Mouse (Mus musculus): ENCODE data around the gene Olfr549.

Gene Olfr549

GRCm38 (mm10) chr7:102549570-102549969 lies at the start of gene Olfr549:
TSS of gene Olfr549 (plus strand) at chr7:102549870.
- no peak for TF ChIP-seq GATA4 (IDR thresholded peaks at IDR 0.05; ENCODE audit: insufficient replicate concordance, low read length)

- no peak for TF ChIP-seq GATA4 (IDR thresholded peaks at IDR 0.05; ENCODE audit: insufficient replicate concordance, low read length)
Observed at GRCm38 (mm10) chr7:102501986-102502385, 47.7 kb upstream of the Olfr549 start.

GRCm38 (mm10) chr7:102506848-102507247 lies 42.8 kb upstream of the Olfr549 start:
- no peak for TF ChIP-seq GATA4 (IDR thresholded peaks at IDR 0.05; ENCODE audit: insufficient replicate concordance, low read length)

- no peak for TF ChIP-seq GATA4 (IDR thresholded peaks at IDR 0.05; ENCODE audit: insufficient replicate concordance, low read length)
Observed at GRCm38 (mm10) chr7:102508066-102508465, 41.6 kb upstream of the Olfr549 start.

GRCm38 (mm10) chr7:102508666-102509065 lies 41.0 kb upstream of the Olfr549 start:
- TF ChIP-seq GATA4 (IDR thresholded peaks at IDR 0.05; ENCODE audit: insufficient replicate concordance, low read length), result no peak

GRCm38 (mm10) chr7:102509726-102510125 lies 39.9 kb upstream of the Olfr549 start:
- no peak for TF ChIP-seq GATA4 (IDR thresholded peaks at IDR 0.05; ENCODE audit: insufficient replicate concordance, low read length)

GRCm38 (mm10) chr7:102511927-102512326 lies 37.7 kb upstream of the Olfr549 start:
- TF ChIP-seq GATA4 (IDR thresholded peaks at IDR 0.05; ENCODE audit: insufficient replicate concordance, low read length), result no peak

- no peak for TF ChIP-seq GATA4 (IDR thresholded peaks at IDR 0.05; ENCODE audit: insufficient replicate concordance, low read length)
Observed at GRCm38 (mm10) chr7:102512814-102513435, 36.7 kb upstream of the Olfr549 start.

GRCm38 (mm10) chr7:102514144-102514543 lies 35.5 kb upstream of the Olfr549 start:
- no peak for TF ChIP-seq GATA4 (IDR thresholded peaks at IDR 0.05; ENCODE audit: insufficient replicate concordance, low read length)

GRCm38 (mm10) chr7:102516261-102517050 lies 33.2 kb upstream of the Olfr549 start:
- no peak for TF ChIP-seq GATA4 (IDR thresholded peaks at IDR 0.05; ENCODE audit: insufficient replicate concordance, low read length)

GRCm38 (mm10) chr7:102517051-102517335 lies 32.7 kb upstream of the Olfr549 start:
- no peak for TF ChIP-seq GATA4 (IDR thresholded peaks at IDR 0.05; ENCODE audit: insufficient replicate concordance, low read length)

- TF ChIP-seq GATA4 (IDR thresholded peaks at IDR 0.05; ENCODE audit: insufficient replicate concordance, low read length), result no peak
Observed at GRCm38 (mm10) chr7:102529052-102529451, 20.6 kb upstream of the Olfr549 start.

- no peak for TF ChIP-seq GATA4 (IDR thresholded peaks at IDR 0.05; ENCODE audit: insufficient replicate concordance, low read length)
Observed at GRCm38 (mm10) chr7:102534449-102534848, 15.2 kb upstream of the Olfr549 start, which contains the start of gene Olfr547. TSS of gene Olfr547 (plus strand) at chr7:102534749.

- TF ChIP-seq GATA4 (IDR thresholded peaks at IDR 0.05; ENCODE audit: insufficient replicate concordance, low read length), result no peak
Observed at GRCm38 (mm10) chr7:102540596-102540995, 9.1 kb upstream of the Olfr549 start, which contains the start of gene Olfr548-ps1. TSS of gene Olfr548-ps1 (plus strand) at chr7:102540896.

- no peak for TF ChIP-seq GATA4 (IDR thresholded peaks at IDR 0.05; ENCODE audit: insufficient replicate concordance, low read length)
Observed at GRCm38 (mm10) chr7:102541251-102541650, 8.4 kb upstream of the Olfr549 start.

GRCm38 (mm10) chr7:102553279-102553678 lies 3.6 kb downstream of the Olfr549 start:
- no peak for TF ChIP-seq GATA4 (IDR thresholded peaks at IDR 0.05; ENCODE audit: insufficient replicate concordance, low read length)
